Mouse (Mus musculus) G1E (cell line): ENCODE results near the gene Daam1.

Source experiments
- CTCF ChIP-seq: IDR thresholded peaks from 2 replicates; pipeline ENCODE4 v1.5.1; 2012; ENCODE audit warnings: low read depth, low read length, inconsistent platforms, mixed read lengths
- GATA1 ChIP-seq: IDR thresholded peaks from 2 replicates; pipeline ENCODE4 v1.6.1; 2012; ENCODE audit warnings: borderline replicate concordance, low read length, inconsistent platforms, mixed read lengths
- GATA2 ChIP-seq: IDR thresholded peaks from 2 replicates; pipeline ENCODE4 v1.6.1; 2012; ENCODE audit warnings: low read depth, low read length, inconsistent platforms, borderline replicate concordance
- POLR2AphosphoS5 ChIP-seq: IDR thresholded peaks from 2 replicates; pipeline ENCODE4 v1.6.1; 2012; ENCODE audit warnings: low read depth, low read length, inconsistent platforms; ENCODE audit not compliant: insufficient replicate concordance
- TAL1 ChIP-seq: conservative IDR thresholded peaks from 2 replicates; pipeline ENCODE4 v1.6.1; 2012; ENCODE audit warnings: low read depth, low read length, inconsistent platforms, mixed read lengths

DNA sequence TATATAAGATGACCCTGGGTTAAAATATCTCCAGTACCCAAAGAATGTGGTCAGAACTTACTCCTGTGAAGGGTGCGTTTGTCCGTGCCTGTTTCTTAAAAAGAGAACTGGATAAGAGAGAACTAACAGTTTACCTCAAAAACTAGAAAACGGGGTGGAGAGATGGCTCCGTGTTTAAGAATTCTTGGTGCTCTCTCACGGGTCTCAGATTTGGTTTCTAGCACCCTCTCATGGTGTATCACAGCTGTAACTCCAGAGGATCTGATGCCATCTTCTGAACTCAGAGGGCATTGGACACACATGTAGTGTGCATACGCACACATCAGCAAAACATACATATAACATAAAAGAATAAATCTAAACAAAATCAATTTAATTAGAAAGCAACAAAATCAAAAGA lies 181.2 kb downstream of the Daam1 start:
- TF ChIP-seq TAL1 (no peak), GATA1 (no peak), CTCF (no peak), POLR2AphosphoS5 (no peak), GATA2 (no peak)
